Mouse (Mus musculus) left cerebral cortex, adult 18-20 months (tissue): ENCODE data around the gene Umps. TPM values are rescaled to one million over a fixed set of nuclear protein-coding genes. Genes with fewer than 3 reads are reported as not detected.

ENCODE experiments used
- DNase-seq, 2 experiments: peaks; one replicate each; pipeline ENCODE4 v3.0.0; 2021 to 2022; ENCODE audit warnings: low spot score in 2 of 2, mixed read lengths in 1 of 2
- total RNA-seq, 2 experiments: library from RNA; stranded (reverse); gene quantifications; 2 replicates each; pipeline ENCODE4 v1.2.3; 2021

Gene Umps
- total RNA-seq, 2 experiments from 2014 or later: 14.9 to 15.8 TPM

DNA sequence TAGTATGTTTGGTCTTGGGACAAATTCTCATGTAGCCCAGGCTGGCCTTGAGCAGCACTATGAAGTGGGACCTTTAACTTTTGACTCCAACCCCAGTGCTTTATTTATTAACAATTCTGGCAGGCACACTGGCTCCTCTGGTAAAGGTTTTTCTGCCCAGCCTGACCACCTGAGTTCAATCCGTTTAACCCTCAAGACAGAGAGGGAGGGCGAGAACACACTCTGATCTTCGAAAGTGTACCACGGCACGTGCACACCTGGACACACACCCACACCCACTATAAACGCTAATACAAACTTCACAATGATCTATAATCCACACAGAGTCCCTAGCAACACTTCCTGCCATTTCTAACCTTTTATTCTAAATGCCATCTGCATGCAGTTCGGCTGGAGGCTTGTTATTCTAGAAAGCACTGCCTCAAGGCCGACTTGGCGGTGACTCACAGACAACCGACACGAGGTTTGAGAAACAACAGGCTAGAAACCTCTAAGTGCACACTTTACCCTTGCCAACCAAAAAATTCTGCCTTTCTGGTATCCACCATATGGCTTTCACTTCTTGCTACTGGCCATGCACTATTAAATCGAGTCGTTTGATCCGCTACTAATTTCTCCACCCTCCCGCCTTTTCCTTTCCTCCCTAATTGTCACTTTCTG is 830 bp downstream of the Umps start:
- DNase-seq: peak in 1 of 2 experiments; percentile 19

DNA sequence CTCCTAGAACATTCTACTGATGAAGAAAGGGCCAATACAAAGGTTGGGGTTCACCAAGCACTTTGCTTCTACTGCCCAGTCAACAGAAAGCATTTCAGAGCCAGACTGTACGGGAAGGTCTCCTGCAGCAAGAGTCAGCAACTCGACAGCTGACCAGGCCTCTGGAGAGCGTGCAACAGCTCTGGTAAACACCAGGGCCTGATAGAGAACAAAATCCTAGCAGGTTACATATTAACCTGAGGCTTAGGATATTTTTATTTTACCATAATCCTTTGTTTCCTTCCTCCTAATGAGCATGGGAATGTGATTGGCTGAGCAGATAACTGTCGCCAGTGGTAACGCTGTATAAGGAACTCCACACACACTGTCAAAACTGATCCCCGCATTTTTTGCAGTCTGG is 3.3 kb downstream of the Umps start:
- no peak for DNase-seq

DNA sequence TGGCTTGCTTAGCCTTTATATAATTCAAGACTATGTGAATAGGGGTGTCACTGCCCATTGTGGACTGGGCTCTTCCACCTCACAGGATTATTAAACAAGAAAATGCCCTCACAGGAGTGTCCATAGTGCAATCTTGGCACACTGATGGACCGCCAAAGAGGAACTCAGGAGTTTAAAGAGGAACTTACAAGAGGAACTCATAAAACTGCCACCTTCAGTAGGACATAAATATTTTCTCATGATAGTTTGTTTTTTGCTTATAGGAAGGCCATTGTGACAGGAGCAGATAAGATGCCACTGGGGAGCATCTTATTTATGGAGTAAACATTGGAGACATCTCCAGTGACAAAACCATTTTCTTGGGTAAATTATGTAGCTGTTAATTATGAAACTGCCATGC is 12.0 kb downstream of the Umps start:
- DNase-seq: no peak

DNA sequence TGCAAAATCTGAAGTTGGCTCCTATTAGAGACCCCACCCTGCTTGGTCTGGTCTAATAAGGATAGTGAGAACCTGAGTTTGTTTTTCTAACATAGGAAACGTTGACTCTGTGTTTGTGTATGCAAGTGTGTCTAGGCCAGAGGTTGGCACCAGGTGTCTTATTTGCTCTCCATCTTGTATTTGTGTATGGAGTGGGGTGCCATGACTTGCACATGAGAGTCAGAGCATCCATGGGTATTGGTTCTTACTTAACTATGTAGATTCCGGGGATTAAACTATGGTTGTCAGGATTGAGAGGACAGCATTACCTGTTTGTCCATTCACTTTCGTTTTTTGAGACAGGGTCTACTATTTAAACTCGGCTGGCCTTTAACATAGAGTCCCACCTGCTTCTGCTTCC is 13.8 kb downstream of the Umps start:
- no peak for DNase-seq

DNA sequence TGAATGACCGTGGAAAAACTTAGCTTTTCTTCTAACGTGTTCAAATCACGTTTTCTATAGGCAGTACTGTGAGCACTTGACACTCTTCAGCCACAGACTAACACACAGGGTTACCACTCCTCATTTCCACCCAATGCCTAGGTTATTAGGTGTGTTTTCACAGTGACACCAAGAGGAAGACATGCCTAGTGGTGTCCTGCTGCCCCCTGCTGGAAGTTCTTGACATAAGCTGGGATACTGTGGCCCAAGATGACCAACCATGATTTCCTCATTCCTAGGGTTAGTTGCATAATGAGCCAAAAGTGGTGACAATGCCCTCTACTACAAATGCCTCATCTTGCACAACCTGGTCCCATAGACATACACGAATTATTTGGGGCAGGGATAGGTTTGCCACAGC is 16.0 kb downstream of the Umps start:
- peak; percentile 75 to 86 for DNase-seq

DNA sequence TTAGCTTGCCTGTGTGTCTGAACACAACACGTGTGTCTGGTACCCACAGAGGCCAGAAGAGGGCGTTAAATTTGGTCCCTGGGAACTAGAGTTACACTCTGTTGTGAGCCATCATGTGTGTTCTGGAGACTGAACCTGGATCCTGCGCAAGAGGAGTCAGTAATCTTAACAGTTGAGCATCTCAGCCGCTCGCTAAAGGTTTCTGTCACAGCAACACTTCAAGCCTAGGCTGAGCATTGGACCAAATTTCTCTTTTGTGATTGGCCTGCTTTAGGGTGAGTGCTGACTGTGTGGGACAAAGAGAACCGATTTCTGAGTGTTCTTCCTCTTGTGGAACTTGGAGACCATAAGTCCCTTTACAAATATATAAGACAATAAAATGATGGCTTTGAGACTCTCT is 16.5 kb downstream of the Umps start:
- DNase-seq: no peak

DNA sequence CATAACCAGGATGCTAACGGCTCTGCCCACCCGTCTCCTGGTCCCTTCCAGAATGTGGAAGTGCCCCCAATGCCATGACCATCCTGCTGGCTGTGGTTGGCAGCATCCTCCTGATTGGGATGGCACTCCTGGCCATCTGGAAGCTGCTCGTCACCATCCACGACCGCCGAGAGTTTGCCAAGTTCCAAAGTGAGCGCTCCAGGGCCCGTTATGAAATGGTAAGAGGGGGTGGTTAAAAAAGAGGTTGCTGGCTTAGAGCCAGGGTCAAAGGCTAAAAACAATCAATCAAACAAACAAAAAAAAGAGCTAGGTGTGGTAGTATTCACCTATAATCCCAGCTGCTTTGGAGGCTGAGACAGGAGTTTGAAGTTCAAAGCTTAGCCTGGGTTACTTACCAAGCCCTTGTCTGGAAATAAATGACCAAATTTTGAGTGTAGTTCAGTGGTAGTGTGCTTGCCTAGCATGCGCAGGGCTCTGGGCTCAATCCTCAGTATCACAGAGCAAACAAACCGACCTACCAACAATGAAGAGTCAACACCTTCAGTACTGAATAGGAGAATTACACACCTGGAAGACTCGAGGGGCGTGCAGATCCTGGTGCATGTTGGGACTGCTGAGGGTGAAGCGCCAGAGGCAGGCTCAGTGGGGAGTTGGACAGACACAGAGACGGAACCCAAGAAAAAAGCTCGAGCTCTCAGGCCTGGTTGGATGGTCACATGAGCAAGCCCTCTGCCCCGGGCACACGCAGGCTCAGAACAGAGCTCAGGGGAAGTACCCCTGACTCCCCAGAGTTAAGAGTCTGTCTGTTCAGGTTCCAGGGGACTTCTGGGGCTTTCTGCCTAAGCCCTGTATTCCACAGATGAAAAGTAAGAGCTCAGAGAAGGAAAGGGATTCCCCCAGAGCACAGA is 18.9 kb downstream of the Umps start:
- no peak for DNase-seq

DNA sequence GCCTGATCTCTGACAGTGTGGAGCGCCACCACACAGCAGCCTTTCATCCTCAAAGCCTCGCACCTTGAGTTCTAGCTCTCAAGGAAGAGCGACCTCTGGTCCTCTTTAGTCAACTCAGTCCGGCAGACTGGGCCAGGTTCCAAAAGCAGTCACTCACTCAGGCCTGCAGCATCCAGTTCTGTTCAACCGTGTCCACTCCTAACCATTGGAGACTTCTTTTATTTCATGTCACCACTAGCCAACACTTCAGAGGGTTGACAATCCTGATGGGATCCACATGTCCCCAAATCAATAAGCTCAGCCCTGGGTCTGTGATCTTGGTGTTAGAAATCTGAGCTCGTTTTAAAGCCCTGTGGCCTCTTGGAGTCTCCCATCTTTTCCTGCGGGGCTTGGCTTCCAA is 20.8 kb downstream of the Umps start:
- no peak for DNase-seq

DNA sequence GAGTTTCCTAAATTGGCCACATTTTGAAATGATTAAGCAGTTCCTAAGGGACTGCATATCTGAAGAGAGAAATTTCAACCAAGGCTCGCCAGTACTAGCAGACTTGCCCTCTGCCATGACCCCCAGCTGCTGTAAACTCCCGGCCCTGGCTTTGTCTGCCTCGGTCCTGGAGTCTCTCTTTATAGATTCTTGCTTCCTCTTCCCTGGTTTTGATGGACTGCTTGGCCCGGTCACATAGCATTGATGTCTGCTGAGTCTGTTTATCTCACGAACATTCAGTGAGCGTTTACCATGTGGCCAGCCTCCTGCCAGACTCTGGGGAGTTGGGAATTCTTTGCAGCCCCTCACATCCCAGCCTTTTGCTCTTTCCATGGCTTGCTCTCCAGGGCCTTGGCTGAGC is 22.1 kb downstream of the Umps start:
- DNase-seq: no peak

DNA sequence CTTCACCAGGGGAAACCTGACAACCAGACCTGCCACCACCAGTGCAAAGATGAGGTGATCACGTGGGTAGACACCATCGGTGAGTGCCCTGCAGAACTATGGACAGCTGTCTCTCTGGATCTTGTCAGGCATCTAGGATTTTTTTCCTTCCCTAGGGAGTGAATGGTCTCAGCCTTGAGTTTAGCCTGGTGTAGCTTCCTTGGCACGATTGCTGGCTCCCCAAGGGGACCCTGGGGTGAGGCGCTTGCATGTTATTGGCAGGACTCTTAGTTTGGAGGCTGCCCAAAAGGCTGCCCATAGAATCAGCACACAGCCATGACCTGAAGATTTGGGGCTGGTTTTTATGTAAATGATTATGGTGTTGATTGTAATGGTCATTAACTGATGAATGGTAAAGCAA is 22.7 kb downstream of the Umps start:
- DNase-seq: no peak

DNA sequence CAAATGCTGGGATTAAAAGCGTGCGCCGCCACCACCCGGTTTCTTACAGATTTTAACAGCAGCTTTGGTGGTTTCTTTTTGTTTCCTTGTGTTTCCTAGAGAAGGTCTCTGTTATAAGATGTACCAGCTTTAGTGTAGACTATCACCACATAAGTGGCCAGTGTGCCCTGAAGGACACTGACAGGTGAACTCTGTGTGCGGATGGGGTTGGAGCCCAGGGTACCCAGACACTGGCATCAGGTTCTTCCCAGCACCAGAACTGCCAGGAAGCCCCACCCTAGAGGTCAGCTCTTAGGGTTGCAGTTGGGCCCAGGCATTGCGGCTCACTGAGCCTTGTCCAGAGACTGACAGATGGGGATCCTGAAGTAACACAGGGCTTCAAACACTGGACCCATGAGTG is 23.4 kb downstream of the Umps start:
- DNase-seq: no peak

DNA sequence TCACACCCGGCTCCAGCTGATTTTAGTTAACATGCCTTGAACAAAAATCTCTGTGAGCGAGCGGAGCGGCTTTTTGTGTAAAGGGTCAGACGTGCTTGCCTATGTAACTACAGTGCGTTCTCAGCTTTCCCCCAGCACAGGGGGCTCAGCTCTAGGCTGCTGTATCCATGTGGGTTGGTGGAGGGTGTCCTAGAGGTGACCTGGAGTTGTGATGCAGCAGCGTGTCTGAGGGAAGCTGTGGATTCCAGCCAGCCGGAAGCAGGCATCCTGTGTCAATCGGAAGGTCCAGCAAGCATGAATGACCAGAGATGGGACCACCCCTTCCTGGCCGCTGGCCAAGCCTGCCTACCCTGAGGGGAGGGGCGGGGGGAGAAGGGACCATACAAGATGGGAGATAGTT is 24.5 kb downstream of the Umps start:
- DNase-seq: no peak

DNA sequence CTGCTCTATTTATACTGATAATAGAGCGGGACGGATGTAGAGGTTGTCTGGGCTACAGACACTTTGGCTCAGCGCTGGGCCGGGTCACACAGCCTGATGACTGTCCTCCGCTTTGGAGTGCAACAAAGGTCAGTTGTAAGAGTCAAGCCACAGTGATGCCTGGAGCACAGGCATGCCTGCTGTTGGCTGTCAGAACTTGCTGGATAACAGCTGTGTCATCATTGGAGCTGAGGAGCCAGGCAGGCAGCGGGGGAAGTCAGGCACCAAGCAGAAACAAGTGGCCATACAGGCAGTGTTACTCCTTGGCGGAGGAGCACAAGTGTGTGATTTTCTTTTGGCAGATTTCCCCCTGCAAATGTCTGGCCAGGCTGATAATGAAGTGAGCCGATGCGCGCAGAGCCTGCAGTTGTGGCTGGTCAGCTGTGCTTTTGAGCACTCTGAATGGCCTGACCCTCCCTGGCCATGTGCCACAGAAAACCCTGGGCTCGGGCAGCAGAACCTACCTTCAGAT is 25.5 kb downstream of the Umps start:
- peak in 1 of 2 experiments; percentile 36 for DNase-seq

DNA sequence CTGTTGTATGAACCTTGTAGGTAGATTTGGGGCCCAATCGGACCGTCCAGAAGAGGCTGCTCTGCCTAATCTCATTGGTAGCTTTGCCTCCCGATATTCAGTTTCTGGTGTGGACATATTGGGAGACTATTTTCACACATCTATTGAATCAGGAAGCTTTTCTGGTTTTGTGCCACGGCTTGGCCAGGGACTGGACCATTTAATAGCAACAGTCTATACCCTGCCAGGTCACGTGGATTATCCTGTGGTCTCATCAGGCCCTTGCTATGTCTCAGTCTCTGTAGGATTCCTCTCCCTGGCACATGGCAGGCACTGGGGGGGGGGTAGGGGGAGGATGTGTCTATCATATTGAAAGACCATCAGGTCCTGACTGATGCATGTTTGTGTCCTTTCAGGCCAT is 26.7 kb downstream of the Umps start:
- no peak for DNase-seq

DNA sequence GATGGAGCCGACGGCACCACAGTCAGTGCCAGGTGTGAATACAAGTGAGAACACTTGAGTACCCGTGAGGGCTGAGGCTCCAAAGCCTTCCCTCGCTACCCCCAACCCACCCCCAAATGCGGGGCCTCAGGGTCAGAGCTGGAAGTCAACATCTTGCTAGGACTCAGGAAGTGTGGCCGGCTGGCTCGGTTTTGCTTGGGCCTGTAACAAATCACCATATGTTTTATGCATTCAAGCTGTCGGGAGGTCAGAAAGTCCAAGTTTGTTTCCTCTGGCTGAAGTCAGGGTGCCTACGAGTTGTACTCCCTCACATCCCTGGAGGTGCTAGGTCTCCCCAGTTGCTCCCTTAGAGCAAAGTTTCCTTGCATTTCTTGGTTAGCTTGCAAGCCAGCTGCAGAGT is 27.2 kb downstream of the Umps start:
- DNase-seq: no peak

DNA sequence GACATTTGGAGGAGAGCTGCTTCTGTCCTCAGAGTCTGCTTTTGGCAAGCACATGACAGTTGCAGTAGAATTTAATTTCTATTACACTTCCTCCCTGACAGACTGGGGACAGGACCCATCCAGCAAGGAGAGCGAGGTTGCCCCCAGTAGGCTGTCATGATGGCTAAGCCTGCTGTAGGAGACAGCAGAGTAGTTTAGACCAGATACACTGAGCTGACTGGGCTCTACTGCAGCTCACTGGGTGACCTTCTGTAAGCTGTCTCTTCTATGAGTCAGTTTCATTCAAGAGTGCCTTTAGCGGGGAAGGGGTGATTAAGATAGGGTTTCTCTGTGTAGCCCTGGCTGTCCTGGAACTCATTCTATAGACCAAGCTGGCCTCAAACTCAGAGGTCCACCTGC is 27.7 kb downstream of the Umps start:
- no peak for DNase-seq

DNA sequence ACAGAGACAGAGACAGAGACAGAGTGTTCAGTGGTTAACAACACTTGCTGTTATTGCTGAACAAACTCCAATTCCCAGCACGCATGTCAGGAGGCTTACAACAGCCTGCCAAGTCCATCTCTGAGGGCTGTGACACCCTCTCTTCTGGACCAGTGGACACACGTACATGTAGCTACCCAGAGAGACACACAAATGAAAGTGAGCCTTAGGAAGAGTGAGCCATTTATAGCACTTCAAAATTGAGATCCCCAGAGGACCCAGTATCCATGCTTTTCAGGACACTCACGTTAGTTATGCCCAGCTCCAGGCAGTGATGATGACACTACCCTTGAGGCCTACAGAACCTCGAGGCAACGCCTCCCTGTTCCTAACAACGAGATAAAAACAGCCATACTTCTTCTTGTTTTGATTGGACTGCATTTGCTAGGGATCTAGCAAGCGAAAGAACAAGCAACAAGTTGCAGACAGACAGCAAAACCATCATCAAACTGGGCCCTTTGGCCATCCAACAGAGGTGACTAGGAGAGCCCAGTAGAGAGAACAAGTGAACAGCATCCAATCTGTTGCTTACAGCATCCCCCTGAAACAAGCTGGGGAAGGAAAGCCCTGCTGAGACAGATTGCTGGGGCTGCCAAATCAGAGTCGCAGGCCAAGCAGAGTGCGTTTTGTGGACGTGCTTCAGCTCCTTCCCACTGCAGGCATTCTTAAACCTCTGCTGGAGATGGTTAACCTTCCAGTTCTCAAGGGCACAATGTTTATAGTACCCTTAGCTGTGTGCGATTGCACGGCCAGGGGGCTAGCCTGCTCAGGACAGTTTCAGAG is 28.3 kb downstream of the Umps start:
- DNase-seq: no peak

DNA sequence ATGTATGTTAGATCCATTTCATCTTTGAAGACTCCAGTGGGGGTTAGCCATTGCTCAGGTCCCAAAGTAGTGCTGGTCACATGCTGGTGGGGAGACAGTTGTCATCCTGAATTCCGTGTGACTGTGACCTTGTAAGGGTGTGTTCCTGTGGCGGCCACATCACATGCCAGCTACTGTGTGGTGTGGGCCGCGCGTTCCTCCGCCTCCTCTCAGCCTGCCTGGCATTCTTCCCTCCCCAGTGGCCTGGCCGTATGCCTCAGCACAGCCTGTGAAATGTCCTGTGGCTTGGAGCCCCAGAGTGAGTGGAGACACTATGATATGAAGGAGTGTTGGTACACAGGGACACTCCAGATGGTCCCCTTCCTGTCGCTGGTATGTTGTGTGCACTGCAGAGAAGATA is 29.3 kb downstream of the Umps start:
- peak; percentile 31 to 47 for DNase-seq

DNA sequence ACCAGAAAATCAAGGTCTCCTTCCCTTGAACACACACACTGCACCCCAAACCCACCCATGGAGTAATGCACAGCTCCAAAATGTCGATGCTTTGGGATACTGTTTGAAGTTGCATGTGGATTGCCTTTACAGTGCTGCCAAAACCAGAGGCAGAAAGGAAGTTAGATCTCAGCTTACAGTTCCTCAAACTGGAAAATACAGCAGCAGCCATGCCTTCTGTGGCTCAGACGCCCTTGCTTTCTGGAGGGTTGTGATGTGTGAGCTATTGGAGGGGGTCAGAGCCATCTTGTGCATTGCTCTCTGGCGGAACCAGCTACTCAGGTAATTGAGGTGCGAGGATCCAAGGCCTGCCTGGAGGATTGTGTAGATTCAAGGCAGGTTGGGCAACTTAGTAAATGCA is 30.0 kb downstream of the Umps start:
- no peak for DNase-seq

DNA sequence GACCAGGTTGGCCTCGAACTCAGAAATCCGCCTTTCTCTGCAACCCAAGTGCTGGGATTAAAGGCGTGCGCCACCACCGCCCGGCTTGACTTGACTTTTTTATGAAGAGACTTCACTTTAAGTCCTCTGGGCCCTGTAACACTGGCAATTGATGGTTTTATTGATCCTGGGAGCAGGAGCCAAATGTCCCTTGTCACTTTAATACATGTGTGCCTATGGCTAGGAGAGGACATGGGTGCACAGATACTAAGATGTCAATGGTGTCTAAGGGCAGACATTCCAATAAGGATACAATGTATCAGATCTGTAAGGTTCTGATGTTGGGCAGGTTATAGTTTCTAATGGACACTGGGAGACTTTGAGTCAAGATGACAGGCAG is 31.4 kb downstream of the Umps start:
- DNase-seq: no peak

DNA sequence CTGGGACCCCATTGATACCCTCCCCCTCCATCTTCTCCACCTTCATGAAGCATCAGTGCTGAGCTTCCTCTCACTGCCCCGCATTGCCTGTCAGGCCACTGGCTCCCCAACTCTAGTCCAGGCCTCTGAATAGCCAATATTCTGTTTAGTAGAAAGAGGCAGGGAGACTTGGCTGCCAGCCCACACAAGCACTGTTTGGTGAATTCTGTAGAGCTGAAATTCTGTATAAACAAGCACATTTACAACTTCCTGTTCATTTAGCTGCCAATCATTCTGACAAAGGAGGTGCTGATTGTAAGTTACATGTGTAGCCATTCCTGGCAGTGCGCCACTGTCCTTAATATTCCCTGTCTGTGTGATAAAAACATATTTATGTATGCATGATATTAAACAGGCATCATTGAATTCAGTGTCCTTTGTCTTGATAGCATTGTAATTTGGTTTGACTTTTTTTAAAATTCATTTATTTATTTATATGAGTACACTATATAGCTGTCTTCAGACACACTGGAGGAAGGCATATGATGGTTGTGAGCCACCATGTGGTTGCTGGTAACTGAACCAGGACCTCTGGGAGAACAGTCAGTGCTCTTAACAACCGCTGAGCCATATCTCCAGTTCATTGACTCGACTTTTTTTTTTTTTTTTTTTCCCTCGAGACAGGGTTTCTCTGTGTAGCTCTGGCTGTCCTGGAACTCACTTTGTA is 32.0 kb downstream of the Umps start:
- peak; percentile 19 to 30 for DNase-seq
